Mouse (Mus musculus) subcutaneous adipose tissue, adult 2 months (tissue): ENCODE results near the gene Trim65. TPM values are rescaled to one million over a fixed set of nuclear protein-coding genes. Genes with fewer than 3 reads are reported as not detected.

Experiments
- polyA plus RNA-seq: library from polyadenylated mRNA; depleted of rRNA; stranded (reverse); fragments of >200 nt; gene quantifications from 2 replicates; pipeline ENCODE4 v1.2.3, GENCODE M21; 2012; ENCODE audit warnings: low replicate concordance; rRNA removed

The Trim65 gene
- 12.7 and 19.1 TPM in 2 replicates for polyA plus RNA-seq

DNA sequence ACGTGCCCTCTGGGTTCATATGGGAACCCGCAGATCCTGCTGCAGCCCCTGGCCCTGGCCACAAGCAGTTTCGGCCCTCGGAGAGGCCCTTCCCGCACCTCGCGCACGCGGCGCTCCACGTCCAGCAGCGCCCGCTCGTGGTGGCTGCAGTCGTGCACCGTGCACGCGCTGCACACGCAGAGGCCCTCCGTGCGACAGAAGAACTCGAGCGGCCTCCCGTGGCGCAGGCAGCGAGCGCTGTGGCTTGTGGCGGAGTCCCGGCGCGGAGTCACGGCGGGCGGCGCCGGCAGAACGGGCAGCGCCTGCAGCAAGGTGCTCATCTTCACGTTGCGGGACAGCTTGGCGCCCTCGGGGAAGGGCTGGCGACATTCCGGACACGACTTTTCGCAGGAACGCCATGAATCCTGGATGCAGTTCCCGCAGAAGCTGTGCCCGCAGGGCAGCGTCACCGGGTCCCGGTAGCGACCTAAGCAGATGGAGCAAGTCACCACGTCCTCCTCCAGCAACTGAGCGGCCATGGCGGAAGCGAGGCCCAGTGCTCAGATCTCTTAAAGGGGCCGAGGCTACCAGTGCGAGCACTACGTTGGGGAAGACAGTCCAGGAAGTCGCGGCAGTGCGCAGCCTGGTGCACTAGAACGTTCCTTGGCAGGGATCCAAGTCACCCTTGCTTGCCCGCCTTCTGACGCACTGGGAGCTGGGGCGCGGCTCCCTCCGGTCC is at the start of gene Trim65:
TSS of gene Trim65 (minus strand) at position 641 of the 718 bp plus-strand sequence.

DNA sequence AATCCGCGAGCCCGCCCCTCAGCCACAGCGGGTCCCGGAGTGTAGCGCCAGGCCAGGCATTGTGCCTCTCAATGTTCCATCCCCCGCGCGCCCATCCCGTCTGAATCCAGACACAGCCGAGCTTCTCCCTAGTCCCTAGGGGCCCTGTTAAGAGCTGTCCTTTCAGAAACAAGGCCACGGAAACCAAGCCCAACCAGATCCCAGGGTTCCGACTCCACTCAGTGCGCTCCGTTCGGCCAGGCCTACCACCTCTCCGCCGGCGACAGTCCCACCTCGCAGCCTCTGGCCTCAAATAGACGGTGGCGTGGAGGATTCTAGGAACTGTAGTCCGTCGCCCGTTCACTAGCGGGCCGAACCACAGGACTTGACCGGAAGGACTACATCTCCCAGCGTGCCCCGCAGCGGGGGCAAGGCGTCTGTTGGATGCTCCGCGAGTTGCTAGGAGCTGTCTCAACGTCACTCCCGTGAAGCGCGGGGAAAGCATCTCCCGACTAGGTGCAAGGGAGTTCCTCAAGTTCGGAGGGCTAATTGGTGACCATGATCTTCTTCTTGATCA is 37.0 kb upstream of the Trim65 start, which contains the start of gene Fbf1:
TSS of gene Fbf1 (minus strand) at position 283 of the 556 bp plus-strand sequence.

DNA sequence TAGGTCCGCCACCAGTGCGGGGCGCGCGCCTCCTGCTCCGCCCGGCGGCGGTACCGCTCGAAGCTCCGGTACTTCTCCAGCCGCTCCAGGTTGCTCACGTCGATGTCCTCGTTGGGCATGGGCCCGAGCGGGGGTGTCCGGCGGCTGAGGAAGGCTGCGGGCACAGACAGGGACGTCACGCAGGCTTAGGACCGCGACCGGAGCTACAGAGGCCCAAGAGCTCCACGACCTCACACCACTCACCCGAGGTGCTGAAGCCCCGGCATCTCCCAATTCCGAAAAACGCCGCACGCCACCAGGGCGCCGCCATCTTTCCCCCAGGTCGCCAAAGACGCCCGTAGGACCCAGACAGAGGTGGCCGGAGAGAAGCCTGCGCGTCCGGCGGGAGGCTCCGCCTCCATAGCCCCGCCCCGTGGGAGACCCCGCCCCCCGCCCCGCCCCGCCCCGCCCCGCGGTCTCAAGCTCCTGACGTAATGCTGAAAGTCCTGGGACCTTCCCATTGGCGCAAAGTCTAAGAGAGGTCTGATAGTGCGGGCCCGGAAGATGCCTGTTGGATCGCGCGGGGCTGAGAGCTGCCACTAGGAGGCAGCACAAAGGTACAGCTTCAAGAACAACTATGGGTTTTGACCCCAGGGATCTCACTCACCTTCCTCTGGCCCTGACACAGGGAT is 7.7 kb upstream of the Trim65 start, which contains the start of gene Mrpl38:
TSS of gene Mrpl38 (minus strand) at position 401 of the 671 bp plus-strand sequence.

DNA sequence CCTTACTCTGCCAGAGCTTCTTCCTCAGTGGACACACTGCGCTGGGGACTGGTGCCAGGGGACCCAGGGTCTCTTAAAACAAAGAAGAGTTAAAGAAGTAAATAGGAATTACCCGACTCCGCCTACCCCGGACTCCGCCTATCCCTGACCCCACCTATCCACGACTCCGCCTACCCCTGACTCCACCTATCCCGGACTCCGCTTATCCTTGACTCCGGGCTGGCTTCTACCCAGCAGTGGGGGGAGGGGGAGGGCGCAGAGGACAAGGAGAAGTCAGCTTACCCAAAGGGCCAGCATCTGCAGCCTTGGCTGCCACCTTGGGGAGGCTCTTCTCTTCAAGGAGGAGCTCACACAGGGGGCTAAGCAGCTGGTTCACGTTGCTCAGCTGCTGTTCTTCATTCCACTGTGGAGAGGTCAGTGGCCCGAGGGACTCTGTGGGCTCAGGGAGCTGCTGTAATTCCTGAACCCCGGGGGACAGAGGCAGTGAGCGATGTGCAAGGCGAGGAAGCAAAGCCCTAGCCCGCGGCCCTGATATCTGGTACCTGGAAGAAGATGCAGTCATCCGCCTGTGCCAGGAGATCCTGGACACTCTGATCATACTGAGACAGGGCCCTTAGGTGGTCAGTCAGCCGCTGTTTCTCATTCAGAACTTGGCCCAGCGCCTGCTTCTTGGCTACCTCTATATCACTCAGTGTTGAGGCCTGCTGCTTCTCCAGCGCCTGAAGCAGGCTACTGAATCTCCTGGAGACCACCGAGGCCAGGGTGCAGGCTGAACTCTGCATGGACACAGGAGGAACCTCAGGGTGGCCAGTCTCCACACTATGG is 3.6 kb downstream of the Trim65 start, which contains the start of gene Trim47:
TSS of gene Trim47 (minus strand) at position 55 of the 825 bp plus-strand sequence.

DNA sequence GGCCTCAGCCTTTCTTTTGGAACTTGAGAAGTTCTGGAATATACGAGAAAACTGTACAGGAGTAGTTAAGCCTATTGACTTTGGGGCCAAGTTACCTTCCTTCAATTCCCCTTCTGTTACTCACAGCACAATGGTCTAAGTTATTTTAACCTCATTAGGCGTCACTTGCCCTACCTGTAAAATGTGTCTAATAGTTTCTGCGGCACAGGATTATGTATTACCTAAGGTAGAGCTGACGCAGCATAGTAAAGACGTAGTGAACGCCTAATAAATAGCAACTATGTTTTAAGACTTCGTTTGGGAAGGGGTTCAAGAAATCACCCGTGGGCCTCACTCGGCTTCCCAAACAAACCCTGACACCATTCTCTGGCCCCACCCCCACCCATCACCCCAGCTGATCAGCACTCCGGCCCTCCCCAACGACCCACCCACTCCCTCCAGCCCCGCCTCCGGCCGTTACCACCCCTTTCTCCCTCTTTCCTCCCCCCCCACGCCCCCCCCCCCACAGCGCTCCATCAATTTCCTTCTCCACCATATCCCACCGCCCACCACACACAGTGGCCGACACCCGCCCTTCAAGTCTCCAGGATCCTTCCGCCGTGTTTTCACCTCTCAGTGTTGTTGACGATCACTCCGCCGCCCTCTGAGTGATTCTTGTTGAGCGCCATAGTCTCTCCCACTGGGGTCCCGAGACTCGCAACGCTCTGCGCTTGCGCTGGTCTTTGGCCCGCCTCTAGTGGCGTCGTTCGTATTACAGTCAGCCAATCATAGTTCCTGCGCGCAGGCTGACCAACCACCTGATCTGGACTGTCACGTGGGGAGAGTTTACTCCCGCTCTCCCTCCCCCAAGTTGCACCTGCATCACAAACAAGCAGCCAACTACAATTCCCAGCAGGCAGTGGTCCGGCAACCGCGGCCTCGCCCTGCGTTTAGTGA is 44.4 kb downstream of the Trim65 start, which contains the start of gene Wbp2:
TSS of gene Wbp2 (minus strand) at position 738 of the 936 bp plus-strand sequence.

DNA sequence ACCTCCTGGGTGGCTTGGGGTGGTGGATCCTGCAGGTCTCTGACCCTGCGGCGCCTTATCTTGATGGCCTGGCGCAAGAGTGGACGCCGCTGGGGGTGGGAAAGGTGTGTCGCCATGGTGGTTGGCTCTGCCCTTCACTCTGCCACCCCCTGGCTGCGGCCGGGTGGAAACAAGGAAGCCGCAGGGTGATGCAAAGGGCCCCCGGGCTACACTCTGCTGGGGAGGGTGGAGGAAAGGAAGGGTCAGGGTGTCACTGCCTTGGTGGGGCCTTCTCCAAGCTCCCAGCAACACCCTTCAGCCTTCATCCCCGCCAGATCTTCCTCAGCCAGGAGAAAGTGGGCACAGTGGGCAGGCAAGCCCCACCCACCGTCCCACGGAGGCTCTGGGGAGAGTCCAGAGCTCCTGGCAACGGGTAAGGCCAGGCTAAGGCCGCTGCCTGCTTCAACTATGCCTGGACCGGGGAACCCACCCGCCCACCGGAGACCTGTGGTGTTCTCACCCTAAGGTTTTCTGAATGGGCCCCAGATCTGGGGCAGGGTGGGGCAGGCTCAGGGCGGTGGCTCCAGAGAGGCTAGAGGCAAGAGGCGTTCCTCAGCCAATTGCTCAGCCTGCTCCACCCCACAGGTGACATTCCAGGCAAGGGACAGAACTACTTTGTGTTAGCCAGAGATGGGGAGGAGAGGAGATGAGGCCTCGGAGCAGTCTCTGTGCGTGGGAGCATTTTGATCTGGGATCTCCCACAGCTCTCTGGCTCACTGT is 53.3 kb downstream of the Trim65 start, which contains the start of gene Unc13d:
TSS of gene Unc13d (minus strand) at position 516 of the 759 bp plus-strand sequence.

Other genes starting within 250 kb of the Trim65 start
- 2.2 and 5.1 TPM in 2 replicates for gene Smim5, start 231.2 kb downstream of the Trim65 start, polyA plus RNA-seq
- gene Smim6, start 219.1 kb downstream of the Trim65 start, polyA plus RNA-seq = 0.16 and 0.94 TPM in 2 replicates
- gene Sap30bp, start 197.8 kb downstream of the Trim65 start, polyA plus RNA-seq = 20.3 and 29.8 TPM in 2 replicates
- gene Recql5, start 197.7 kb downstream of the Trim65 start, polyA plus RNA-seq = 19.0 and 25.1 TPM in 2 replicates
- gene Itgb4, start 156.4 kb downstream of the Trim65 start, polyA plus RNA-seq = 5.8 and 15.3 TPM in 2 replicates
- 26.1 and 53.1 TPM in 2 replicates for gene Galk1, start 118.4 kb downstream of the Trim65 start, polyA plus RNA-seq
- 78.9 and 242 TPM in 2 replicates for gene H3f3b, start 103.2 kb downstream of the Trim65 start, polyA plus RNA-seq
- 23.6 and 56.2 TPM in 2 replicates for gene Unk, start 100.8 kb downstream of the Trim65 start, polyA plus RNA-seq
- gene Unc13d, start 53.2 kb downstream of the Trim65 start, polyA plus RNA-seq = 1.7 and 7.5 TPM in 2 replicates
- gene Wbp2, start 44.1 kb downstream of the Trim65 start, polyA plus RNA-seq = 189 and 264 TPM in 2 replicates
- 41.1 and 61.3 TPM in 2 replicates for gene Trim47, start 3.9 kb downstream of the Trim65 start, polyA plus RNA-seq
- 43.3 and 80.0 TPM in 2 replicates for gene Mrpl38, start 7.7 kb upstream of the Trim65 start, polyA plus RNA-seq
- gene Fbf1, start 37.0 kb upstream of the Trim65 start, polyA plus RNA-seq = 15.9 and 34.9 TPM in 2 replicates
- gene Ten1, start 67.7 kb upstream of the Trim65 start, polyA plus RNA-seq = 11.0 and 38.0 TPM in 2 replicates
- gene Acox1, start 67.9 kb upstream of the Trim65 start, polyA plus RNA-seq = 158 and 369 TPM in 2 replicates
- gene Evpl, start 106.9 kb upstream of the Trim65 start, polyA plus RNA-seq = 0.26 and 2.2 TPM in 2 replicates
- gene Srp68, start 143.1 kb upstream of the Trim65 start, polyA plus RNA-seq = 47.5 and 69.1 TPM in 2 replicates
- 0.06 and 2.1 TPM in 2 replicates for gene Galr2, start 149.8 kb upstream of the Trim65 start, polyA plus RNA-seq
- 36.6 and 41.8 TPM in 2 replicates for gene Exoc7, start 176.1 kb upstream of the Trim65 start, polyA plus RNA-seq
- gene Foxj1, start 204.3 kb upstream of the Trim65 start, polyA plus RNA-seq = 0.04 and 2.2 TPM in 2 replicates